Mouse (Mus musculus) brain, embryonic 14.5 days (tissue): ENCODE data around the gene Ehhadh.
A peak's percentile ranks its signal among the peaks of the same experiment; 100 is the strongest.

Source experiments
- CTCF ChIP-seq: fragments of 200-500 bp; IDR thresholded peaks from 2 replicates; pipeline ENCODE4 v1.5.1; 2012; ENCODE audit warnings: inconsistent platforms, mild to moderate bottlenecking, moderate library complexity, borderline replicate concordance; ENCODE audit not compliant: insufficient read depth, insufficient read length; ENCODE audit errors: extremely low read depth
- POLR2A ChIP-seq: fragments of 200-500 bp; IDR thresholded peaks from 2 replicates; pipeline ENCODE4 v1.6.1; 2012; ENCODE audit warnings: mild to moderate bottlenecking, inconsistent platforms, borderline replicate concordance; ENCODE audit not compliant: poor library complexity, insufficient read depth, insufficient read length, severe bottlenecking; ENCODE audit errors: extremely low read depth

GRCm38 (mm10) chr16:21788581-21788980 is 974 bp upstream of the Ehhadh start:
- TF ChIP-seq CTCF (peak; percentile 27; the same call in 1 of the 2 replicates), POLR2A (no peak)
